Mouse (Mus musculus): ENCODE results near the gene Gcsh.

The Gcsh gene

DNA sequence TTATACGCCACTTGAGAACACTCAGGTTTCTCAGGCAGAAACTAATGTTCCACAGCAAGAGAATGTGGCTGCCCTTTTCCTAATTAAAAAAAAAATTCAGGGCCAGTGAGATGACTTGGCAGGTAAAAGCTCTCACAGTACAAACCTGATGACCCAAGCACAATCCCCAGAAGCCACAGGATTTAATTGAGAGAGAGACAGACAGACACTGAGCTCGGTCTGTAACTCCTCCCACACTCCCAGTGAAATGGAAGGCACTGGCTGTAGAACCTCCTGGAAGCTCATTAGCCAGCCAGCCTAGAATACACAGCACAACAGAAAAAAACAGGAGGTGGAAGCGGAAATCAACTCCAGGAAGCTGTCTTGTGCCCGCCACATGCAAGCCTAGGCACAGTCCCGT lies 17.7 kb downstream of the Gcsh start:
- DNase-seq, result no peak

DNA sequence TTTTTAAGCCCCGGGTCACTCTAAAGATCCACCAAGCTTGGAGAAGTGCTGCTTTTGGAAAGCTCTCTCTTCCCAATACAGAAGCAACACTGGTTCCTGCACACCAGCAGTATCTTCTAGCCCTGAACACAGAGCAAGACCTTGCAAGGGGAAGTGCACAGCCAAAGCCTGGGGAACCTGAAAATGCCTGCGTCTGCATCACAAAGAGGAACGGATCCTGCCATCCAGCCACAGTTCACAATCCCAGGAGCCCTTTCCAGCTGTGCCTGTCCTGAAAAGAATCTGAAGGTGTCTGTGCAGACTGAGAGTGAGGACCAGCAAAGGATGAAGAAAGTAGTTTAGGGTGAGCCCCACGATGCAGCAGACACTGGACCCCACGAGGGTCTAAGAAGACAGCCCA lies 18.3 kb downstream of the Gcsh start:
- no peak for DNase-seq

DNA sequence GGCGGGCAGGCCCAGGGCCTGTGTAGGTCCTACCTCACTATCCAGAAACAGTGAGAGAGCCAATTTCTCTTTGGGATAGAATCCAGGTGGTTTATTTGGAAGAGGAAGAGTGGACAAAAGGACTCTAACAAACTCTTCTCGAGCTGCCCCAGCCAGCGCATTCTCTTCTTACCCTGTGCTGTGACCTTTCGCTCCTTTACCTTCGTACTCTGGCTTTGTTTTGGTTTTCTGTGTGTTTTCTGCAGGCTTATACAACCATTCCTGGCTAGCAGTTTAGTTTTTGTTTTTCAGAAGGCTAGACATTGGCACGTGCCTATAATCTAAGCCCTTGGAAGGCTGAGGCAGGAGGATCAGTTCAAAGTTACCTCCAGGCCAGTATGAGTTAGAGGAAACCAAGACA lies 23.8 kb downstream of the Gcsh start:
- DNase-seq, result no peak

DNA sequence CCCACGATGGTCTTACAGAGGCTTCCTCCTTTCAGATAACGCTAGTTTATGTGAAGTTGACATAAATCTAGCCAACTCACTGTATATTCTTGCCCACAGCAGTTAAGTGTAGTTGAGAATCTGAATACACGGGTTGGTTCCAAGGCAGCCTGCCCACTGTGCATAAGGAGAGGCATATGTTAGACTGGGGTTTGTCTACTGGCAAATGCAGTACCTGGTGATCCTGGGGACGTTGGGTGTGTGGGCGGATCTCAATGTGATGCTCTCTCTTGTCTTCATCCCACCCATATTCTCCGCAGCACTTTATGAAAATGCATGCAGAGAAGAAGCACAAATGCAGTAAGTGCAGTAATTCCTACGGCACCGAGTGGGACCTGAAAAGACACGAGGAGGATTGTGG lies 38.9 kb downstream of the Gcsh start:
- no peak for DNase-seq

- DNase-seq, result no peak
Observed at GRCm38 (mm10) chr8:116952428-116952827, 40.9 kb downstream of the Gcsh start.

GRCm38 (mm10) chr8:116951778-116952177 lies 41.6 kb downstream of the Gcsh start:
- DNase-seq, result no peak

DNA sequence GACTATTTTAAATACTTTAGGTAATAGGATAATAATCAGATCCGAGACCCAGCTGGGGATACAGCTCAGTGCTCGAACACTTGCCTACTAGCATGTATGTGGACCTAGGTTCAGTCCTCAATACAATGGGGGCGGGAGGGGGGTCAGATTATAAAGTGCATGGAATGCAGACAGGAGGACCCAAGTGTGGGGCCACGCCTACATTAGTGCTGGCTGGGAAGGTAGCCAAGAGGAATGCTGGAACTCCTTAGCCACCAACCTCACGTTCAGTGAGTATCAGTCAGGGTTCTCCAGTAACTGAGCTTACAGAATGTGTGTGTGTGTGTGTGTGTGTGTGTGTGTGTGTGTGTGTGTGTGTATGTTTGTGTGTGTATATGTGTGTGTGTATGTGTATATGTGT lies 42.0 kb downstream of the Gcsh start:
- DNase-seq, result no peak

GRCm38 (mm10) chr8:116947589-116947988 lies 45.7 kb downstream of the Gcsh start:
- no peak for DNase-seq

DNA sequence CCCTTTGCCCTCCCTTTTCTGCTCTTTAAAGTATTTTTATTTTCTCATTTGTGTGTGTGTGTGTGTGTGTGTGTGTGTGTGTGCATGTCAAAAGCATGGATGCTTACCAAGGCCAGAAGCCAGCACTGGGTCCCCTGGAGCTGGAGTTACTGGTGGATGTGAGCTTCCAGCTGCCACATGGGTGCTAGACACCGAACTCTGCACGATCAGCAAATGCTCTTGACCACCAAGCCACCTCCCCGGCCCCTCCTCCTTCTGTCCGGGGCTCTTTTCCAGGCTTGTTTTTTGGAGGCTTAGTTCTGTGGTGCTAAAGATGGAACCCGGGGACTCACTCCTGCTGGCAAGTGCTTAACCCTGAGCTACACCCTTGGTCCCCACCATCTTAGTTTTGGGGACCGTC lies 46.5 kb downstream of the Gcsh start:
- no peak for DNase-seq

DNA sequence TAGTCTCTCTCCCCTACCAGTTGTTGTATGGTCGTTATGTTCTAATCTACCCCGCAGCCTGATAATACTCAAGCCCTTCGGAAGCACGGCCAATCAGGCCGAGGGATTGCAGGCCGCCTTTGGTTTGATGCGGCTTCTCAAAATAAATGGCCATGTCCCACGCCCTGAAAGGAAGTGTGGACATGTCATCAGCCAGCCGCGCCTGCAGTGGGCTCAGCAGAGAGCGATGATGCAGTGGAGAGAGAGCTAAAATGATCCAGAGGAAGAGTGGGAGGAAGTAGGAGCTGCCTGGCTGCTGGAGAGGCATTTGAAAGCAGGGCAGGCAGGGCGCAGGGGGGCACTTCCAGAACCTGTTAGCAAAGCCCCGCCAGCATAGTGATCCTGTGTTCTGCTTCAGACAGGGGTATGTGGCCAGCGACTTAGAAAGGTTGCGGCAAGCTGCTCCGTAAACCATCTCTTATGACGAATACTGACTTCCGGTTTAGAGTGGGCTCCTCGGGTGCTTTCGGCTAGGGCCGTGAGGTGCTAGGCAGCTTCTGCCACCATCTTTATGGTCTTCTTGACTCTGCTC lies 47.0 kb downstream of the Gcsh start:
- DNase-seq, result no peak

GRCm38 (mm10) chr8:116945169-116945910 lies 48.0 kb downstream of the Gcsh start:
- DNase-seq, result no peak

DNA sequence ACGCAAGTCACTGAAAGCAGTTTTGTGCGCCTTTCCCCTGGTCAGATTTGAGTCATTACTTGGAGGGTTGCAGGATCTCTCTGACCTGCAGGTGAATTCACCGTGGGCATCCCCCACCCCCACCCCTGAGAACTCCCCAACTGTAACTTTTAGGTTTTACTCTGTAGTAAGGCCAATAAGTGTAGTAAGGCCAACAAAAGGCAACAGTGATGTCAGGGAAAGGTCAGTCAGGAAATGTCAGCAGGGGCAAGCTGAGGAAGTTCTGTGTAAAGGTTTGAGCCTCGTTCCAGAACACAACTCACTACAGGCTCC lies 49.0 kb downstream of the Gcsh start:
- no peak for DNase-seq

- peak; percentile 56 for DNase-seq
Observed at GRCm38 (mm10) chr8:116943555-116944384, 49.6 kb downstream of the Gcsh start.

DNA sequence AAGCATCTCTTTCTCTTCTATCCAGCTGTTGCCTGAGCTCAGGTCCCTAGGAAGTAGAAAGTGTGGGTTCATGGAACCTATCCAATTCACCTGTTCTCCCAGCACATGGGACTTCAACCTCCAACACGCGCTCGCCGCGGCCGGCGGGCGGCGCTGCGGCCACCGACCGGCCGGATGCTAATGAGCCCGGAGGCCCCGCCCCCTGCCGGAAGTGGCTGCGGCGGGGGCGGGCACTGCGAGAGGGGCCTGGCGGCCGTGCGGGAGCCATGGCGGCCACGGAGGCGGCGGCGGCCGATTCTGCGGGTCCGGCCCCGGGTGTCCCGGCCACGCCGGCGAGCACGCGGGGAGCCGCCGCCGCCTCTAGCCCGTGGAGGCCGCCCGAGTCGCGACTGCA lies 50.2 kb downstream of the Gcsh start, which contains the start of gene Atmin:
Atmin (plus strand) TSS at position 233 of the 394 bp plus-strand sequence.
- peak; percentile 90 for DNase-seq

DNA sequence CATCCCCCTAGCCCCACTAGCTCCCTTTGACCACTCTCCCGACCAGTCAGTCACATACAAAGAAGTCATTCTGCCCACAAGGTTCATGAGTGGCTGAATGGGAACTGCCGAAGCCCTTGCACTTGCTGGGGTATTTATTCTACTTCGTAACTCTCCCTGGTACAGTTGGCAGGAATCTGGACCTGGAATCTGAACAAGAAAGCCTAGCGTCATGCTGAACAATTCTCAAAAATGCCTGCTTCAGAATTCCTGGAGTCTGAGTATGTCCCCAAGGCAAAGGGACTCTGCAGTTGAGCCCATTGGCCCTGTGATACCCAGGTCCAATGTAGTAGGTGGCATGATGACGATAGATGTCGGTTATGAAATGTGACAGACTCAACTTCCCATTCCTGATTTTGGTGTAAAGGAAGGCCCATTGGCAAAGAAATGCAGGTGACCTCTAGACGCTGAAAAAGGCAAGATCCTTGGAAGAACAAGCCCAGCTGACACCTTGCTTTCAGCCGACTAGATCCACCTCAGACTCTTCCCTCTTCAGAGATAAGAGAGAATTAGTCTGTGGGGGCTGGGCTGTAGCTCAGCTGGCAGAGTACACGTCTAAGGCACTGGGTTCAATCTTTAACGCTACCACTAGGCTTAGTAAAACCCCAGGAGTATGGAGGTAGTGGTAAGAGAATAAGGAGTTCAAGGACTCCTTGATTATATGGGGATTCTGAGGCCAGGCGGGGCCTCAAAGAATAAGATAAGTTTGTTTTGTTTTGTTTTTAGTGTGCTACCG lies 50.9 kb downstream of the Gcsh start:
- DNase-seq, result no peak

DNA sequence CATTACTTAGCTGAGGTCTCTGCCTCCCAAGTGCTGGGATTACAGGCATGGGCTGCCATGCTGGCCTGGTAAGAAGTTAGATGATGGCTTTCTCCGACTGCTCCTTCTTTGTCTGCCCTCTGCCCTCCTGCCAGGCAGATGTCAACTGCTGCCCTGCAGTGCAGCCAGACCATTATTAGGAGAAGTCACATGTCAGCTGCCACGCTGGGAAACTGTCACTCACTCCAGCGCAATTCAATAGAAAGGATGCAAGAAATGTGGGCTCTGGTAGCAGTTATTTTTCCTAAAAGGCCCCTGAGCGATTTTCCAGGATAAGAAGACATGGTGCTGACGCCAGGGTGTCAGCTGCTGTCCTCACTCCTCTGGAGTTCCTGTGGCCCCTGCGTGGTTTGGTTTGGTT lies 57.8 kb downstream of the Gcsh start:
- DNase-seq, result no peak

- DNase-seq, result no peak
Observed at GRCm38 (mm10) chr8:116934976-116935375, 58.4 kb downstream of the Gcsh start.
